Mouse (Mus musculus): ENCODE measurements around the gene Pip5kl1. TPM values are rescaled to one million over a fixed set of nuclear protein-coding genes. Genes with fewer than 3 reads are reported as not detected.

Pip5kl1 gene
- polyA plus RNA-seq (2015; fragmentation: Illumina TruSeq; extraction: RNeasy Lipid Tissue Mini Kit (QIAGEN cat#74804); ENCODE audit: insufficient read depth, low read depth, low replicate concordance) = not detected

GRCm38 (mm10) chr2:32574497-32574896 lies at the start of gene Pip5kl1:
Pip5kl1 (plus strand) TSS chr2:32574797.

GRCm38 (mm10) chr2:32534733-32535471 lies 39.7 kb upstream of the Pip5kl1 start, which contains the start of gene Fam102a:
Fam102a (plus strand) TSS chr2:32535332.

GRCm38 (mm10) chr2:32570698-32571494 lies 3.7 kb upstream of the Pip5kl1 start, which contains the start of gene Dpm2:
Dpm2 (plus strand) TSS chr2:32570858.

GRCm38 (mm10) chr2:32575586-32576160 lies 1.1 kb downstream of the Pip5kl1 start, which contains the start of gene 9430097D07Rik:
9430097D07Rik (minus strand) TSS chr2:32575684.

GRCm38 (mm10) chr2:32586871-32587351 lies 12.3 kb downstream of the Pip5kl1 start, which contains the start of gene St6galnac4:
St6galnac4 (plus strand) TSS chr2:32587095.

GRCm38 (mm10) chr2:32599409-32599808 lies 24.8 kb downstream of the Pip5kl1 start, which contains the start of gene St6galnac6:
St6galnac6 (plus strand) TSS chr2:32599709.

GRCm38 (mm10) chr2:32621517-32621859 lies 46.9 kb downstream of the Pip5kl1 start, which contains the start of gene Ak1:
Ak1 (plus strand) TSS chr2:32621758.

Other genes starting within 250 kb of the Pip5kl1 start
- 37.5 TPM for gene Ciz1, start 222.5 kb upstream of the Pip5kl1 start, polyA plus RNA-seq (2015; fragmentation: Illumina TruSeq; extraction: RNeasy Lipid Tissue Mini Kit (QIAGEN cat#74804); ENCODE audit: insufficient read depth, low read depth, low replicate concordance)
- gene Dnm1, start 221.5 kb upstream of the Pip5kl1 start, polyA plus RNA-seq (2015; fragmentation: Illumina TruSeq; extraction: RNeasy Lipid Tissue Mini Kit (QIAGEN cat#74804); ENCODE audit: insufficient read depth, low read depth, low replicate concordance) = 12.4 TPM
- 20.2 TPM for gene 1110008P14Rik, start 192.9 kb upstream of the Pip5kl1 start, polyA plus RNA-seq (2015; fragmentation: Illumina TruSeq; extraction: RNeasy Lipid Tissue Mini Kit (QIAGEN cat#74804); ENCODE audit: insufficient read depth, low read depth, low replicate concordance)
- gene Lcn2, start 186.5 kb upstream of the Pip5kl1 start, polyA plus RNA-seq (2015; fragmentation: Illumina TruSeq; extraction: RNeasy Lipid Tissue Mini Kit (QIAGEN cat#74804); ENCODE audit: insufficient read depth, low read depth, low replicate concordance) = 4.9 TPM
- 5.3 TPM for gene Ptges2, start 178.9 kb upstream of the Pip5kl1 start, polyA plus RNA-seq (2015; fragmentation: Illumina TruSeq; extraction: RNeasy Lipid Tissue Mini Kit (QIAGEN cat#74804); ENCODE audit: insufficient read depth, low read depth, low replicate concordance)
- 0.50 TPM for gene Naif1, start 124.3 kb upstream of the Pip5kl1 start, polyA plus RNA-seq (2015; fragmentation: Illumina TruSeq; extraction: RNeasy Lipid Tissue Mini Kit (QIAGEN cat#74804); ENCODE audit: insufficient read depth, low read depth, low replicate concordance)
- gene Slc25a25, start 123.4 kb upstream of the Pip5kl1 start, polyA plus RNA-seq (2015; fragmentation: Illumina TruSeq; extraction: RNeasy Lipid Tissue Mini Kit (QIAGEN cat#74804); ENCODE audit: insufficient read depth, low read depth, low replicate concordance) = 4.5 TPM
- 7.6 TPM for gene Fam102a, start 39.5 kb upstream of the Pip5kl1 start, polyA plus RNA-seq (2015; fragmentation: Illumina TruSeq; extraction: RNeasy Lipid Tissue Mini Kit (QIAGEN cat#74804); ENCODE audit: insufficient read depth, low read depth, low replicate concordance)
- gene Dpm2, start 3.9 kb upstream of the Pip5kl1 start, polyA plus RNA-seq (2015; fragmentation: Illumina TruSeq; extraction: RNeasy Lipid Tissue Mini Kit (QIAGEN cat#74804); ENCODE audit: insufficient read depth, low read depth, low replicate concordance) = 30.0 TPM
- gene 9430097D07Rik, start 887 bp downstream of the Pip5kl1 start, polyA plus RNA-seq (2015; fragmentation: Illumina TruSeq; extraction: RNeasy Lipid Tissue Mini Kit (QIAGEN cat#74804); ENCODE audit: insufficient read depth, low read depth, low replicate concordance) = not detected
- gene St6galnac4, start 12.3 kb downstream of the Pip5kl1 start, polyA plus RNA-seq (2015; fragmentation: Illumina TruSeq; extraction: RNeasy Lipid Tissue Mini Kit (QIAGEN cat#74804); ENCODE audit: insufficient read depth, low read depth, low replicate concordance) = 8.7 TPM
- 8.5 TPM for gene St6galnac6, start 24.9 kb downstream of the Pip5kl1 start, polyA plus RNA-seq (2015; fragmentation: Illumina TruSeq; extraction: RNeasy Lipid Tissue Mini Kit (QIAGEN cat#74804); ENCODE audit: insufficient read depth, low read depth, low replicate concordance)
- gene Ak1, start 47.0 kb downstream of the Pip5kl1 start, polyA plus RNA-seq (2015; fragmentation: Illumina TruSeq; extraction: RNeasy Lipid Tissue Mini Kit (QIAGEN cat#74804); ENCODE audit: insufficient read depth, low read depth, low replicate concordance) = 4.1 TPM
- gene Eng, start 71.8 kb downstream of the Pip5kl1 start, polyA plus RNA-seq (2015; fragmentation: Illumina TruSeq; extraction: RNeasy Lipid Tissue Mini Kit (QIAGEN cat#74804); ENCODE audit: insufficient read depth, low read depth, low replicate concordance) = 78.3 TPM
- 25.2 TPM for gene Fpgs, start 129.3 kb downstream of the Pip5kl1 start, polyA plus RNA-seq (2015; fragmentation: Illumina TruSeq; extraction: RNeasy Lipid Tissue Mini Kit (QIAGEN cat#74804); ENCODE audit: insufficient read depth, low read depth, low replicate concordance)
- gene Cdk9, start 138.3 kb downstream of the Pip5kl1 start, polyA plus RNA-seq (2015; fragmentation: Illumina TruSeq; extraction: RNeasy Lipid Tissue Mini Kit (QIAGEN cat#74804); ENCODE audit: insufficient read depth, low read depth, low replicate concordance) = 22.0 TPM
- 7.7 TPM for gene Sh2d3c, start 146.3 kb downstream of the Pip5kl1 start, polyA plus RNA-seq (2015; fragmentation: Illumina TruSeq; extraction: RNeasy Lipid Tissue Mini Kit (QIAGEN cat#74804); ENCODE audit: insufficient read depth, low read depth, low replicate concordance)
- not detected for gene 6330409D20Rik, start 166.2 kb downstream of the Pip5kl1 start, polyA plus RNA-seq (2015; fragmentation: Illumina TruSeq; extraction: RNeasy Lipid Tissue Mini Kit (QIAGEN cat#74804); ENCODE audit: insufficient read depth, low read depth, low replicate concordance)
- gene Tor2a, start 182.4 kb downstream of the Pip5kl1 start, polyA plus RNA-seq (2015; fragmentation: Illumina TruSeq; extraction: RNeasy Lipid Tissue Mini Kit (QIAGEN cat#74804); ENCODE audit: insufficient read depth, low read depth, low replicate concordance) = 24.0 TPM
- gene Ttc16, start 200.8 kb downstream of the Pip5kl1 start, polyA plus RNA-seq (2015; fragmentation: Illumina TruSeq; extraction: RNeasy Lipid Tissue Mini Kit (QIAGEN cat#74804); ENCODE audit: insufficient read depth, low read depth, low replicate concordance) = 0.70 TPM
- 4.1 TPM for gene Ptrh1, start 201.0 kb downstream of the Pip5kl1 start, polyA plus RNA-seq (2015; fragmentation: Illumina TruSeq; extraction: RNeasy Lipid Tissue Mini Kit (QIAGEN cat#74804); ENCODE audit: insufficient read depth, low read depth, low replicate concordance)
- gene Cfap157, start 209.6 kb downstream of the Pip5kl1 start, polyA plus RNA-seq (2015; fragmentation: Illumina TruSeq; extraction: RNeasy Lipid Tissue Mini Kit (QIAGEN cat#74804); ENCODE audit: insufficient read depth, low read depth, low replicate concordance) = 0.48 TPM